Mouse (Mus musculus) kidney, adult 2 months (tissue): Measurements from ENCODE around the gene Kif18b.

Experiments used
- CTCF ChIP-seq: fragments of 200-500 bp; conservative IDR thresholded peaks from 2 replicates; pipeline ENCODE4 v1.5.1; 2011; ENCODE audit warnings: low read depth, mild to moderate bottlenecking, control low read depth, low read length, moderate library complexity, mixed read lengths; ENCODE audit not compliant: insufficient read depth, insufficient read length
- POLR2A ChIP-seq: fragments of 200-500 bp; IDR thresholded peaks from one replicate; pipeline ENCODE4 v1.6.1; 2011; ENCODE audit warnings: low read depth, low read length, control low read depth

DNA sequence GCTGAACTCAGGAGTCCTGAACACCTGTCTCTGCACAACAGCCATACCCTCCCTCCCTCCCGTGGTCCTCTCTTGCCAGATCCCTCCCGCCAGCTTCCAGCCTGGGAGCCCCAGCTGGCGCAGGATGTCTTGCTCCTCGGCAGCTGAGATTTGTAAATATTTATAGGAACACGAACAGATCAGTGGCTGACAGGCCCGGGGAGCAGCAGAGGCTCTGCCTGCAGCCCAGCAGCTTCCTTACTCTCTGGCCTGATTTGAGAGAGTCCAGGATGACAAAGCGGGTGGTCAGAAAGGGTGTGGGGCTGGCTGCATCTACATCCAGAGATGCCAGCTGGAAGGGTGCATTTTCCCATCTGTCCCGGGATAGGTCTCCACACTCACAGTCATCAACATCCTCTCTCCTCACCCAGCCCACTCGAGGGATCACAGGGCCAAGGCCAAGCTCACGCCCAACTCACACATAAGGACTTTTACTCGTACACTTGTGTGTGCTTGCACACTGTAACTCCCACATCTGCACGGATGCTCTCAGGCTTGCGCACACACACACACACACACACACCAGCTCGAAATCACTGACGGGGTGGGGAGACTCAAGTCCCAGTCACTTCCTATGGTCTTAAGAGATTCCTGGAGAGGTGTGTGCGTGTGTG is 32.2 kb upstream of the Kif18b start:
- TF ChIP-seq POLR2A (no peak), CTCF (no peak)
